Mouse (Mus musculus): ENCODE data around the gene Prmt1. TPM values are rescaled to one million over a fixed set of nuclear protein-coding genes. Genes with fewer than 3 reads are reported as not detected.
"Not testable (repeated sequence)": the region's sequence is repeated elsewhere in the genome, so short reads cannot be mapped to it uniquely, and the experiment has no call there.

Prmt1 gene
- polyA plus RNA-seq, 1 experiment from 2014 or later, result 186 TPM

- no peak for ATAC-seq (replicated peaks; ENCODE audit: low FRiP score)
- H3K4me2 ChIP-seq, result no peak overlapping the region
- no peak overlapping the region for H3K27ac ChIP-seq (ENCODE audit: low read depth, low read length)
- no peak overlapping the region for H3K9ac ChIP-seq (ENCODE audit: low read depth, low read length)
- 0 out of 2 replicates have a peak, but pooled peaks cover 3% of the 10 kb centered on the region for H3K27me3 ChIP-seq (replicated peaks; ENCODE audit: control insufficient read depth, insufficient read depth, low read length)
- DNase-seq (ENCODE audit: low spot score), result no peak
- H3K9me3 ChIP-seq (ENCODE audit: control insufficient read depth, low read length), result no peaks in the 10 kb centered on the region
- H3K4me1 ChIP-seq (replicated peaks; ENCODE audit: control insufficient read depth, insufficient read depth, low read length), result no peaks in the 10 kb centered on the region; the same call in 1 of the 2 replicates
- 68% methylated on average over 8 of the region's 8 CpGs for WGBS
- peaks cover 27% of the 10 kb centered on the region for H3K36me3 ChIP-seq (ENCODE audit: control insufficient read depth, insufficient read depth, low read length)
- H3K4me3 ChIP-seq (ENCODE audit: low read depth, low read length), result no peak overlapping the region
Observed at GRCm38 (mm10) chr7:45025601-45026220, 39.3 kb upstream of the Prmt1 start.

GRCm38 (mm10) chr7:45024281-45025248 lies 38.2 kb upstream of the Prmt1 start:
- DNase-seq (ENCODE audit: low spot score) (no peak), ATAC-seq (replicated peaks; ENCODE audit: low FRiP score) (no peak)
- Histone ChIP-seq H3K9me3 (ENCODE audit: control insufficient read depth, low read length) (no peaks in the 10 kb centered on the region), H3K9ac (ENCODE audit: low read depth, low read length) (no peak overlapping the region), H3K4me2 (no peak overlapping the region), H3K36me3 (ENCODE audit: control insufficient read depth, insufficient read depth, low read length) (peaks cover 18% of the 10 kb centered on the region), H3K27me3 (replicated peaks; ENCODE audit: control insufficient read depth, insufficient read depth, low read length) (0 out of 2 replicates have a peak, but pooled peaks cover 6% of the 10 kb centered on the region), H3K27ac (ENCODE audit: low read depth, low read length) (no peak overlapping the region), H3K4me1 (replicated peaks; ENCODE audit: control insufficient read depth, insufficient read depth, low read length) (no peaks in the 10 kb centered on the region; the same call in 1 of the 2 replicates), H3K4me3 (ENCODE audit: low read depth, low read length) (no peak overlapping the region)
- 81% methylated on average over 15 of the region's 15 CpGs for WGBS

GRCm38 (mm10) chr7:45023711-45024110 lies 37.3 kb upstream of the Prmt1 start:
- not testable (repeated sequence) for DNase-seq (ENCODE audit: low spot score); H3K4me2 ChIP-seq; H3K9ac ChIP-seq (ENCODE audit: low read depth, low read length); ATAC-seq (replicated peaks; ENCODE audit: low FRiP score); H3K4me1 ChIP-seq (replicated peaks; ENCODE audit: control insufficient read depth, insufficient read depth, low read length); H3K27ac ChIP-seq (ENCODE audit: low read depth, low read length); H3K4me3 ChIP-seq (ENCODE audit: low read depth, low read length); H3K27me3 ChIP-seq (replicated peaks; ENCODE audit: control insufficient read depth, insufficient read depth, low read length); H3K9me3 ChIP-seq (ENCODE audit: control insufficient read depth, low read length)
- peaks cover 13% of the 10 kb centered on the region for H3K36me3 ChIP-seq (ENCODE audit: control insufficient read depth, insufficient read depth, low read length)
- WGBS, result 73% methylated on average over 5 of the region's 5 CpGs

GRCm38 (mm10) chr7:45020225-45020624 lies 33.9 kb upstream of the Prmt1 start:
- Histone ChIP-seq H3K27me3 (replicated peaks; ENCODE audit: control insufficient read depth, insufficient read depth, low read length) (0 out of 2 replicates have a peak, but pooled peaks cover 6% of the 10 kb centered on the region), H3K9me3 (ENCODE audit: control insufficient read depth, low read length) (no peaks in the 10 kb centered on the region), H3K9ac (ENCODE audit: low read depth, low read length) (no peak overlapping the region), H3K4me3 (ENCODE audit: low read depth, low read length) (no peak overlapping the region), H3K4me1 (replicated peaks; ENCODE audit: control insufficient read depth, insufficient read depth, low read length) (peaks cover 3% of the 10 kb centered on the region), H3K27ac (ENCODE audit: low read depth, low read length) (no peak overlapping the region), H3K4me2 (no peak overlapping the region), H3K36me3 (ENCODE audit: control insufficient read depth, insufficient read depth, low read length) (no peaks in the 10 kb centered on the region)
- ATAC-seq (replicated peaks; ENCODE audit: low FRiP score) (no peak), DNase-seq (ENCODE audit: low spot score) (no peak)
- WGBS, result 66% methylated on average over 9 of the region's 9 CpGs

- WGBS, result 28% methylated on average over 8 of the region's 8 CpGs
- no peak for ATAC-seq (replicated peaks; ENCODE audit: low FRiP score)
- H3K9me3 ChIP-seq (ENCODE audit: control insufficient read depth, low read length), result no peaks in the 10 kb centered on the region
- peak overlapping the region; percentile 86 for H3K4me2 ChIP-seq
- H3K4me3 ChIP-seq (ENCODE audit: low read depth, low read length), result peak overlapping the region; percentile 18; the same call in 1 of the 2 replicates
- H3K4me1 ChIP-seq (replicated peaks; ENCODE audit: control insufficient read depth, insufficient read depth, low read length), result peaks cover 13% of the 10 kb centered on the region
- H3K27ac ChIP-seq (ENCODE audit: low read depth, low read length), result no peak overlapping the region
- no peak overlapping the region for H3K9ac ChIP-seq (ENCODE audit: low read depth, low read length)
- 0 out of 2 replicates have a peak, but pooled peaks cover 6% of the 10 kb centered on the region for H3K27me3 ChIP-seq (replicated peaks; ENCODE audit: control insufficient read depth, insufficient read depth, low read length)
- no peaks in the 10 kb centered on the region for H3K36me3 ChIP-seq (ENCODE audit: control insufficient read depth, insufficient read depth, low read length)
- no peak for DNase-seq (ENCODE audit: low spot score)
Observed at GRCm38 (mm10) chr7:45019031-45019571, 32.7 kb upstream of the Prmt1 start.

GRCm38 (mm10) chr7:45017242-45018061 lies 31.1 kb upstream of the Prmt1 start, which contains the start of gene Rras:
Gene Rras, plus strand, starts transcription at chr7:45017961.
- 0 out of 2 replicates have a peak, but pooled peaks cover 6% of the 10 kb centered on the region for H3K27me3 ChIP-seq (replicated peaks; ENCODE audit: control insufficient read depth, insufficient read depth, low read length)
- peak within 1 kb of the TSS; percentile 69 for H3K9ac ChIP-seq (ENCODE audit: low read depth, low read length)
- no peaks in the 10 kb centered on the region for H3K9me3 ChIP-seq (ENCODE audit: control insufficient read depth, low read length)
- ATAC-seq (replicated peaks; ENCODE audit: low FRiP score), result peak; percentile 88
- H3K4me1 ChIP-seq (replicated peaks; ENCODE audit: control insufficient read depth, insufficient read depth, low read length), result peaks cover 26% of the 10 kb centered on the region
- WGBS, result under 1% methylated on average over 36 of the region's 36 CpGs
- peak; percentile 86 for DNase-seq (ENCODE audit: low spot score)
- H3K36me3 ChIP-seq (ENCODE audit: control insufficient read depth, insufficient read depth, low read length), result peaks cover 5% of the 10 kb centered on the region
- peak within 1 kb of the TSS; percentile 96 for H3K27ac ChIP-seq (ENCODE audit: low read depth, low read length)
- peak within 1 kb of the TSS; percentile 92 for H3K4me3 ChIP-seq (ENCODE audit: low read depth, low read length)
- peak within 1 kb of the TSS; percentile 86 for H3K4me2 ChIP-seq

GRCm38 (mm10) chr7:45016761-45017160 lies 30.4 kb upstream of the Prmt1 start:
- Histone ChIP-seq H3K4me3 (ENCODE audit: low read depth, low read length) (peak overlapping the region; percentile 92), H3K9me3 (ENCODE audit: control insufficient read depth, low read length) (no peaks in the 10 kb centered on the region), H3K9ac (ENCODE audit: low read depth, low read length) (peak overlapping the region; percentile 69), H3K4me2 (peak overlapping the region; percentile 86), H3K36me3 (ENCODE audit: control insufficient read depth, insufficient read depth, low read length) (peaks cover 12% of the 10 kb centered on the region), H3K27ac (ENCODE audit: low read depth, low read length) (peak overlapping the region; percentile 96), H3K4me1 (replicated peaks; ENCODE audit: control insufficient read depth, insufficient read depth, low read length) (peaks cover 26% of the 10 kb centered on the region), H3K27me3 (replicated peaks; ENCODE audit: control insufficient read depth, insufficient read depth, low read length) (0 out of 2 replicates have a peak, but pooled peaks cover 6% of the 10 kb centered on the region)
- 2% methylated on average over 4 of the region's 4 CpGs for WGBS
- DNase-seq (ENCODE audit: low spot score), result no peak
- ATAC-seq (replicated peaks; ENCODE audit: low FRiP score), result no peak

All from liver, embryonic 11.5 days (tissue).